Mouse (Mus musculus) cortical plate, adult 2 months (tissue): Measurements from ENCODE around the gene Slc5a6.

Source experiments
- CTCF ChIP-seq: fragments of 200-500 bp; IDR thresholded peaks from 2 replicates; pipeline ENCODE4 v1.5.1; 2011; ENCODE audit warnings: mild to moderate bottlenecking, control low read depth, low read length; ENCODE audit not compliant: insufficient read depth; ENCODE audit errors: extremely low read depth
- POLR2A ChIP-seq: fragments of 200-500 bp; IDR thresholded peaks from 2 replicates; pipeline ENCODE4 v1.6.1; 2011; ENCODE audit warnings: mild to moderate bottlenecking, low read length, control low read depth; ENCODE audit not compliant: insufficient read depth; ENCODE audit errors: extremely low read depth

- TF ChIP-seq CTCF = no peak
- no peak for TF ChIP-seq POLR2A
Measured at GRCm38 (mm10) chr5:31046416-31046815, 2.3 kb downstream of the Slc5a6 start.
